Mouse (Mus musculus) lung, postnatal 25 days (tissue): ENCODE measurements around the gene Abcc4.
A peak's percentile ranks its signal among the peaks of the same experiment; 100 is the strongest.

Experiments used
- DNase-seq: peaks from one replicate; pipeline ENCODE4 v3.0.0; 2022; ENCODE audit warnings: low spot score

The Abcc4 gene

GRCm38 (mm10) chr14:118638447-118639275 is 67.4 kb downstream of the Abcc4 start:
- DNase-seq = no peak

GRCm38 (mm10) chr14:118635493-118636183 is 70.4 kb downstream of the Abcc4 start:
- DNase-seq = peak; percentile 83

GRCm38 (mm10) chr14:118629649-118630048 is 76.4 kb downstream of the Abcc4 start:
- DNase-seq = no peak

GRCm38 (mm10) chr14:118621449-118621789 is 84.6 kb downstream of the Abcc4 start:
- no peak for DNase-seq

- no peak for DNase-seq
Measured at GRCm38 (mm10) chr14:118620773-118621448, 85.1 kb downstream of the Abcc4 start.

GRCm38 (mm10) chr14:118616698-118617311 is 89.2 kb downstream of the Abcc4 start:
- peak; percentile 39 for DNase-seq

- no peak for DNase-seq
Measured at GRCm38 (mm10) chr14:118613734-118614133, 92.3 kb downstream of the Abcc4 start.

GRCm38 (mm10) chr14:118611714-118612113 is 94.3 kb downstream of the Abcc4 start:
- peak; percentile 18 for DNase-seq

GRCm38 (mm10) chr14:118610786-118611185 is 95.2 kb downstream of the Abcc4 start:
- DNase-seq = no peak

GRCm38 (mm10) chr14:118608816-118609465 is 97.1 kb downstream of the Abcc4 start:
- peak; percentile 13 for DNase-seq

GRCm38 (mm10) chr14:118608317-118608716 is 97.7 kb downstream of the Abcc4 start:
- no peak for DNase-seq

GRCm38 (mm10) chr14:118606476-118606875 is 99.5 kb downstream of the Abcc4 start:
- no peak for DNase-seq

- no peak for DNase-seq
Measured at GRCm38 (mm10) chr14:118604903-118605302, 101.1 kb downstream of the Abcc4 start.

GRCm38 (mm10) chr14:118602031-118602430 is 104.0 kb downstream of the Abcc4 start:
- DNase-seq = no peak

- DNase-seq = no peak
Measured at GRCm38 (mm10) chr14:118600746-118601145, 105.3 kb downstream of the Abcc4 start.

GRCm38 (mm10) chr14:118598757-118599156 is 107.3 kb downstream of the Abcc4 start:
- DNase-seq = no peak

GRCm38 (mm10) chr14:118594463-118594862 is 111.6 kb downstream of the Abcc4 start:
- no peak for DNase-seq

GRCm38 (mm10) chr14:118591477-118592403 is 114.3 kb downstream of the Abcc4 start:
- DNase-seq = peak; percentile 66

- DNase-seq = no peak
Measured at GRCm38 (mm10) chr14:118582333-118582941, 123.6 kb downstream of the Abcc4 start.

GRCm38 (mm10) chr14:118581673-118582072 is 124.3 kb downstream of the Abcc4 start:
- DNase-seq = no peak
